Mouse (Mus musculus) MEL (cell line): ENCODE results near the gene Rps24. TPM values are rescaled to one million over a fixed set of nuclear protein-coding genes. Genes with fewer than 3 reads are reported as not detected.

Source experiments
- DNase-seq: peaks from one replicate; pipeline ENCODE4 v3.0.0; 2011; ENCODE audit warnings: low read depth, low spot score
- H3K27ac ChIP-seq: 2 replicates; pipeline ENCODE4 v1.5.1; 2012; ENCODE audit warnings: low read depth, mild to moderate bottlenecking, control low read depth, low read length, moderate library complexity; ENCODE audit not compliant: control insufficient read depth
- H3K27me3 ChIP-seq, 2 experiments: fragments of 150-350 bp in 1 of 2; sonication (generic) in 1 of 2; 2 replicates each; pipeline ENCODE4 v1.6.1; 2012; ENCODE audit warnings: low read length in 2 of 2, mild to moderate bottlenecking in 2 of 2, improper control_type of control experiment in 1 of 2, moderate library complexity in 1 of 2; ENCODE audit not compliant: insufficient read depth in 2 of 2, control insufficient read depth in 1 of 2
- H3K36me3 ChIP-seq, 2 experiments: 2 replicates each; pipeline ENCODE4 v1.6.1; 2012 to 2014; ENCODE audit warnings: low read length in 2 of 2, improper control_type of control experiment in 1 of 2, inconsistent platforms in 1 of 2, mild to moderate bottlenecking in 1 of 2; ENCODE audit not compliant: insufficient read depth in 2 of 2, control insufficient read depth in 1 of 2
- H3K4me1 ChIP-seq, 2 experiments: fragments of 150-350 bp in 1 of 2; sonication (generic) in 1 of 2; 2 replicates each; pipeline ENCODE4 v1.6.1; 2012; ENCODE audit warnings: low read length in 2 of 2, improper control_type of control experiment in 1 of 2, mild to moderate bottlenecking in 1 of 2; ENCODE audit not compliant: insufficient read depth in 2 of 2, control insufficient read depth in 1 of 2
- H3K4me3 ChIP-seq, 2 experiments: fragments of 150-350 bp in 1 of 2; sonication (generic) in 1 of 2; 2 replicates each; pipeline ENCODE4 v1.5.1; 2012; ENCODE audit warnings: low read depth in 2 of 2, low read length in 2 of 2, mild to moderate bottlenecking in 2 of 2, moderate library complexity in 2 of 2, control low read depth in 1 of 2, improper control_type of control experiment in 1 of 2; ENCODE audit not compliant: control insufficient read depth in 1 of 2, insufficient read depth in 1 of 2
- H3K79me2 ChIP-seq: 2 replicates; pipeline ENCODE4 v1.6.1; 2012; ENCODE audit warnings: mild to moderate bottlenecking, low read length, moderate library complexity; ENCODE audit not compliant: control insufficient read depth, poor library complexity, insufficient read depth
- H3K9ac ChIP-seq: 2 replicates; pipeline ENCODE4 v1.6.1; 2012; ENCODE audit warnings: low read depth, mild to moderate bottlenecking, control low read depth, low read length, moderate library complexity; ENCODE audit not compliant: control insufficient read depth, poor library complexity, severe bottlenecking
- H3K9me3 ChIP-seq: fragments of 150-350 bp; sonication (generic); replicated peaks from 2 replicates; pipeline ENCODE4 v1.6.1; 2012; ENCODE audit warnings: mild to moderate bottlenecking, low read length, improper control_type of control experiment, moderate library complexity; ENCODE audit not compliant: insufficient read depth
- BHLHE40 ChIP-seq: IDR thresholded peaks from 2 replicates; pipeline ENCODE4 v1.6.1; 2012; ENCODE audit warnings: low read depth, mild to moderate bottlenecking, inconsistent platforms, low read length, improper control_type of control experiment, borderline replicate concordance
- CHD1 ChIP-seq: IDR thresholded peaks from 2 replicates; pipeline ENCODE4 v1.6.1; 2012; ENCODE audit warnings: low read depth, mild to moderate bottlenecking, inconsistent platforms, low read length, improper control_type of control experiment
- CHD2 ChIP-seq: IDR thresholded peaks from 2 replicates; pipeline ENCODE4 v1.6.1; 2011; ENCODE audit warnings: low read length, improper control_type of control experiment
- CTCF ChIP-seq, 3 experiments: IDR thresholded peaks in 2 of 3; conservative IDR thresholded peaks in 1 of 3; 2 replicates each; pipeline ENCODE4 v1.5.1; 2011 to 2012; ENCODE audit warnings: low read length in 3 of 3, low read depth in 2 of 3, mild to moderate bottlenecking in 2 of 3, improper control_type of control experiment in 1 of 3, inconsistent platforms in 1 of 3, mixed read lengths in 1 of 3, moderate library complexity in 1 of 3; ENCODE audit not compliant: control insufficient read depth in 1 of 3, insufficient read depth in 1 of 3, poor library complexity in 1 of 3, severe bottlenecking in 1 of 3
- E2F4 ChIP-seq: IDR thresholded peaks from 2 replicates; pipeline ENCODE4 v1.6.1; 2011; ENCODE audit warnings: low read depth, low read length, improper control_type of control experiment, borderline replicate concordance
- ELF1 ChIP-seq: IDR thresholded peaks from 2 replicates; pipeline ENCODE4 v1.6.1; 2014; ENCODE audit warnings: low read depth, mild to moderate bottlenecking, inconsistent platforms, low read length, improper control_type of control experiment, moderate library complexity
- EP300 ChIP-seq, 2 experiments: IDR thresholded peaks; 2 replicates each; pipeline ENCODE4 v1.6.1; 2011; ENCODE audit warnings: improper control_type of control experiment in 2 of 2, low read length in 2 of 2, low read depth in 1 of 2, mild to moderate bottlenecking in 1 of 2
- ETS1 ChIP-seq: IDR thresholded peaks from 2 replicates; pipeline ENCODE4 v1.6.1; 2012; ENCODE audit warnings: low read depth, mild to moderate bottlenecking, inconsistent platforms, low read length, improper control_type of control experiment, moderate library complexity
- GATA1 ChIP-seq: IDR thresholded peaks from 2 replicates; pipeline ENCODE4 v1.6.1; 2011; ENCODE audit warnings: low read depth, low read length, improper control_type of control experiment
- HCFC1 ChIP-seq: IDR thresholded peaks from 2 replicates; pipeline ENCODE4 v1.6.1; 2012; ENCODE audit warnings: low read depth, mild to moderate bottlenecking, inconsistent platforms, low read length, improper control_type of control experiment, moderate library complexity
- JUND ChIP-seq: IDR thresholded peaks from 2 replicates; pipeline ENCODE4 v1.6.1; 2011; ENCODE audit warnings: low read depth, mild to moderate bottlenecking, improper control_type of control experiment, low read length
- KAT2A ChIP-seq: conservative IDR thresholded peaks from 2 replicates; pipeline ENCODE4 v1.6.1; 2012; ENCODE audit warnings: low read depth, low read length, improper control_type of control experiment, inconsistent platforms
- MAFK ChIP-seq: IDR thresholded peaks from 2 replicates; pipeline ENCODE4 v1.6.1; 2011; ENCODE audit warnings: low read depth, mild to moderate bottlenecking, low read length, improper control_type of control experiment, borderline replicate concordance
- MAX ChIP-seq: IDR thresholded peaks from 2 replicates; pipeline ENCODE4 v1.6.1; 2011; ENCODE audit warnings: low read length, improper control_type of control experiment
- MAZ ChIP-seq: IDR thresholded peaks from 2 replicates; pipeline ENCODE4 v1.6.1; 2012; ENCODE audit warnings: low read depth, mild to moderate bottlenecking, inconsistent platforms, low read length, improper control_type of control experiment
- MEF2A ChIP-seq: IDR thresholded peaks from 2 replicates; pipeline ENCODE4 v1.6.1; 2014; ENCODE audit warnings: low read depth, mild to moderate bottlenecking, inconsistent platforms, low read length, improper control_type of control experiment; ENCODE audit not compliant: poor library complexity, insufficient replicate concordance, severe bottlenecking; ENCODE audit errors: extremely low read depth
- MYB ChIP-seq: IDR thresholded peaks from 2 replicates; pipeline ENCODE4 v1.6.1; 2011; ENCODE audit warnings: mild to moderate bottlenecking, low read depth, low read length, improper control_type of control experiment
- MYC ChIP-seq: IDR thresholded peaks from 2 replicates; pipeline ENCODE4 v1.6.1; 2011; ENCODE audit warnings: low read depth, mild to moderate bottlenecking, low read length, improper control_type of control experiment, moderate library complexity
- NELFE ChIP-seq: IDR thresholded peaks from 2 replicates; pipeline ENCODE4 v1.6.1; 2011; ENCODE audit warnings: low read depth, low read length, improper control_type of control experiment
- NRF1 ChIP-seq: IDR thresholded peaks from 2 replicates; pipeline ENCODE4 v1.6.1; 2014; ENCODE audit warnings: low read depth, mild to moderate bottlenecking, inconsistent platforms, low read length, improper control_type of control experiment, moderate library complexity; ENCODE audit not compliant: poor library complexity, insufficient read depth, severe bottlenecking
- POLR2A ChIP-seq, 2 experiments: IDR thresholded peaks; 2 replicates each; pipeline ENCODE4 v1.6.1; 2011 to 2012; ENCODE audit warnings: low read length in 2 of 2, mild to moderate bottlenecking in 2 of 2, control low read depth in 1 of 2, improper control_type of control experiment in 1 of 2, low read depth in 1 of 2, moderate library complexity in 1 of 2; ENCODE audit not compliant: control insufficient read depth in 1 of 2, insufficient read depth in 1 of 2, poor library complexity in 1 of 2
- POLR2AphosphoS2 ChIP-seq: IDR thresholded peaks from 2 replicates; pipeline ENCODE4 v1.6.1; 2011; ENCODE audit warnings: low read length, improper control_type of control experiment
- POLR2AphosphoS5 ChIP-seq: IDR thresholded peaks from 2 replicates; pipeline ENCODE4 v1.6.1; 2012; ENCODE audit warnings: low read depth, borderline replicate concordance, mild to moderate bottlenecking, inconsistent platforms, low read length, moderate library complexity, mixed read lengths
- RAD21 ChIP-seq: IDR thresholded peaks from 2 replicates; pipeline ENCODE4 v1.6.1; 2011; ENCODE audit warnings: mild to moderate bottlenecking, low read depth, low read length, improper control_type of control experiment
- RCOR1 ChIP-seq: IDR thresholded peaks from 2 replicates; pipeline ENCODE4 v1.6.1; 2012; ENCODE audit warnings: low read depth, mild to moderate bottlenecking, inconsistent platforms, low read length, improper control_type of control experiment
- SIN3A ChIP-seq: IDR thresholded peaks from 2 replicates; pipeline ENCODE4 v1.6.1; 2012; ENCODE audit warnings: low read length, improper control_type of control experiment, inconsistent platforms
- SMC3 ChIP-seq: IDR thresholded peaks from 2 replicates; pipeline ENCODE4 v1.6.1; 2011; ENCODE audit warnings: low read depth, low read length, improper control_type of control experiment
- TAL1 ChIP-seq: IDR thresholded peaks from 2 replicates; pipeline ENCODE4 v1.6.1; 2012; ENCODE audit warnings: mild to moderate bottlenecking, inconsistent platforms, low read length, moderate library complexity, mixed read lengths
- TBP ChIP-seq: IDR thresholded peaks from 2 replicates; pipeline ENCODE4 v1.8.0; 2011; ENCODE audit warnings: low read depth, low read length, improper control_type of control experiment
- TCF12 ChIP-seq: IDR thresholded peaks from 2 replicates; pipeline ENCODE4 v1.6.1; 2014; ENCODE audit warnings: low read depth, mild to moderate bottlenecking, inconsistent platforms, low read length, improper control_type of control experiment, moderate library complexity
- UBTF ChIP-seq: IDR thresholded peaks from 2 replicates; pipeline ENCODE4 v1.6.1; 2012; ENCODE audit warnings: low read depth, mild to moderate bottlenecking, inconsistent platforms, low read length, improper control_type of control experiment, moderate library complexity, borderline replicate concordance; ENCODE audit not compliant: insufficient read depth
- USF1 ChIP-seq: IDR thresholded peaks from 2 replicates; pipeline ENCODE4 v1.6.1; 2014; ENCODE audit warnings: low read depth, mild to moderate bottlenecking, inconsistent platforms, low read length, improper control_type of control experiment, moderate library complexity
- USF2 ChIP-seq, 2 experiments: IDR thresholded peaks; 2 replicates each; pipeline ENCODE4 v1.6.1; 2011 to 2012; ENCODE audit warnings: improper control_type of control experiment in 2 of 2, low read length in 2 of 2, borderline replicate concordance in 1 of 2, inconsistent platforms in 1 of 2, low read depth in 1 of 2, mild to moderate bottlenecking in 1 of 2; ENCODE audit not compliant: insufficient read depth in 1 of 2
- ZC3H11A ChIP-seq: IDR thresholded peaks from 2 replicates; pipeline ENCODE4 v1.6.1; 2012; ENCODE audit warnings: low read depth, mild to moderate bottlenecking, inconsistent platforms, low read length, improper control_type of control experiment
- ZKSCAN1 ChIP-seq: IDR thresholded peaks from 2 replicates; pipeline ENCODE4 v1.6.1; 2012; ENCODE audit warnings: low read depth, mild to moderate bottlenecking, inconsistent platforms, low read length, improper control_type of control experiment, moderate library complexity
- ZMIZ1 ChIP-seq: IDR thresholded peaks from 2 replicates; pipeline ENCODE4 v1.6.1; 2012; ENCODE audit warnings: low read depth, mild to moderate bottlenecking, inconsistent platforms, low read length, improper control_type of control experiment, moderate library complexity
- polyA plus RNA-seq, 2 experiments: library from polyadenylated mRNA; stranded (reverse) in 1 of 2; unstranded in 1 of 2; fragments of >175 nt in 1 of 2; fragments of >200 nt in 1 of 2; gene quantifications; 2 replicates each; pipeline versions ENCODE4 v1.2.1 to v1.2.4; 2012; ENCODE audit warnings: low replicate concordance in 2 of 2, low read depth in 1 of 2; ENCODE audit not compliant: insufficient read length in 2 of 2, insufficient read depth in 1 of 2, missing spikeins in 1 of 2
- total RNA-seq: library from RNA; depleted of rRNA; stranded (reverse); fragments of 300-350 nt; gene quantifications from 2 replicates; pipeline ENCODE4 v1.2.3, GENCODE M21; 2012

Rps24 gene
- total and polyA plus RNA-seq, 3 experiments: 2,687 to 2,914 TPM; not detected in 1

DNA sequence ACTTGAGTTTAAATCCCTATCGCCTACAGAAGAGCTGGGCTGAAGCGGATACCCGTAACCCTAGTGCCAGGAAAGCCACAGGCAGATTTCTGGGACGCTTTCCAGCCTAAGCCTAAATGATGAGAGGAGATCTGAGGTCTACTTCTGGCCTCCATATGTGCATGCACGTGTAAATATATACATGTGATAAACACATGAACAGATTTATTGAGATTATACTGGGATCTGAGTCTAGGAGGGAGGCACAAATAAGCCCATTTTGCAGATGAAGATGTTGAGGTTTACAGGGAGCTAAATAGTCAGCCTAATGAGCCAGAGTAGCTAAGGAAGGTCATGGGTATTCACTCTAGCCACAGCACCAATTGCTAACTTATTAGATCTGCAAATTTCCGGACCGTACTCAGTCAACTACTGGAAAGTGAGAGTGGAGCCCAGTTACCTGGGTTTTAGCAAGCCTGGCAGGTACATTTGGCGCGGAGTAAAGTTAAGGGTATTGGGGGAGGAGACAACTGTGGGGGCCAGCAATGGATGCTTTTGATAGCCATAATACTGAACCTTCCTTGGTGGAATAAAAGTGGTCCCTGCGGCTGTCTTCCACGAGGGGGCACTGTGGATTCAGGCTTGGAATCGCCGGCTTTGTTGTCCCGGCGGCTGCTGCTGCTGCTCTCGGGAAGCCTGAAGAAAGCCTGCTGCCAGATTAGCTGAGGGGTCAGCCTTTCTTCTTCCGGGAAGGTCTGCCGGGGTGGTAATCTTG, 13.3 kb downstream of the Rps24 start:
- H3K9me3 ChIP-seq: no peaks in the 10 kb centered on the region
- peaks cover 15 to 23% of the 10 kb centered on the region in 2 experiments for H3K36me3 ChIP-seq
- peaks cover 2% of the 10 kb centered on the region; the same call in 1 of the 2 replicates for H3K79me2 ChIP-seq
- H3K27me3 ChIP-seq: no peaks in the 10 kb centered on the region
- peak; percentile 64 for DNase-seq
- no peak overlapping the region for H3K9ac ChIP-seq
- no peak overlapping the region for H3K27ac ChIP-seq
- no peak overlapping the region for H3K4me3 ChIP-seq
- H3K4me1 ChIP-seq: no peaks in the 10 kb centered on the region; a peak in 2 of 4 replicates
- no peak for TF ChIP-seq HCFC1
- no peak for TF ChIP-seq ELF1
- TF ChIP-seq SMC3: no peak
- TF ChIP-seq POLR2AphosphoS5: peak; percentile 18; the same call in 1 of the 2 replicates
- TF ChIP-seq ZMIZ1: 0 out of 2 replicates have a peak, but pooled peaks have one; percentile 57
- no peak for TF ChIP-seq MAFK
- no peak for TF ChIP-seq ETS1
- TF ChIP-seq MAX: no peak
- no peak for TF ChIP-seq MAZ
- peak; percentile 23; the same call in 1 of the 2 replicates for TF ChIP-seq CHD2
- no peak for TF ChIP-seq ZKSCAN1
- no peak for TF ChIP-seq MYC
- peak; percentile 34 to 59 (median 49); a peak in 5 of 6 replicates for TF ChIP-seq CTCF (IDR thresholded peaks at IDR 0.05 in 2 of 3, conservative IDR thresholded peaks at IDR 0.05 in 1 of 3; ENCODE audit: control insufficient read depth in 1 of 3, insufficient read depth in 1 of 3, low read depth in 2 of 3, low read length in 3 of 3, poor library complexity in 1 of 3, severe bottlenecking in 1 of 3)
- TF ChIP-seq UBTF: no peak
- TF ChIP-seq TCF12: no peak
- TF ChIP-seq MYB: 0 out of 2 replicates have a peak, but pooled peaks have one; percentile 11
- TF ChIP-seq USF2 (IDR thresholded peaks at IDR 0.05; ENCODE audit: borderline replicate concordance in 1 of 2, insufficient read depth in 1 of 2, low read depth in 1 of 2, low read length in 2 of 2): no peak
- no peak; the same call in 1 of the 2 replicates for TF ChIP-seq RAD21
- TF ChIP-seq NRF1: no peak
- TF ChIP-seq GATA1: no peak
- no peak for TF ChIP-seq KAT2A
- no peak for TF ChIP-seq MEF2A
- no peak for TF ChIP-seq BHLHE40
- no peak for TF ChIP-seq EP300 (IDR thresholded peaks at IDR 0.05; ENCODE audit: low read depth in 1 of 2, low read length in 2 of 2)
- no peak for TF ChIP-seq NELFE
- no peak for TF ChIP-seq E2F4
- TF ChIP-seq JUND: no peak
- TF ChIP-seq POLR2AphosphoS2: peak; percentile 84
- TF ChIP-seq ZC3H11A: no peak
- TF ChIP-seq CHD1: no peak
- TF ChIP-seq RCOR1: no peak
- no peak for TF ChIP-seq SIN3A
- no peak for TF ChIP-seq TBP
- no peak for TF ChIP-seq TAL1
- TF ChIP-seq USF1: no peak
- TF ChIP-seq POLR2A (IDR thresholded peaks at IDR 0.05; ENCODE audit: control insufficient read depth in 1 of 2, insufficient read depth in 1 of 2, low read depth in 1 of 2, low read length in 2 of 2, poor library complexity in 1 of 2): peak in 1 of 2 experiments; percentile 51; a peak in 2 of 4 replicates
